Mouse (Mus musculus) MEL (cell line): Measurements from ENCODE around the gene Vmn1r54. TPM values are rescaled to one million over a fixed set of nuclear protein-coding genes. Genes with fewer than 3 reads are reported as not detected.

Experiments used
- DNase-seq: peaks from one replicate; pipeline ENCODE4 v3.0.0; 2011; ENCODE audit warnings: low read depth, low spot score
- H3K27ac ChIP-seq: 2 replicates; pipeline ENCODE4 v1.5.1; 2012; ENCODE audit warnings: low read depth, mild to moderate bottlenecking, control low read depth, low read length, moderate library complexity; ENCODE audit not compliant: control insufficient read depth
- H3K27me3 ChIP-seq, 2 experiments: fragments of 150-350 bp in 1 of 2; sonication (generic) in 1 of 2; 2 replicates each; pipeline ENCODE4 v1.6.1; 2012; ENCODE audit warnings: low read length in 2 of 2, mild to moderate bottlenecking in 2 of 2, improper control_type of control experiment in 1 of 2, moderate library complexity in 1 of 2; ENCODE audit not compliant: insufficient read depth in 2 of 2, control insufficient read depth in 1 of 2
- H3K36me3 ChIP-seq, 2 experiments: 2 replicates each; pipeline ENCODE4 v1.6.1; 2012 to 2014; ENCODE audit warnings: low read length in 2 of 2, improper control_type of control experiment in 1 of 2, inconsistent platforms in 1 of 2, mild to moderate bottlenecking in 1 of 2; ENCODE audit not compliant: insufficient read depth in 2 of 2, control insufficient read depth in 1 of 2
- H3K4me1 ChIP-seq, 2 experiments: fragments of 150-350 bp in 1 of 2; sonication (generic) in 1 of 2; 2 replicates each; pipeline ENCODE4 v1.6.1; 2012; ENCODE audit warnings: low read length in 2 of 2, improper control_type of control experiment in 1 of 2, mild to moderate bottlenecking in 1 of 2; ENCODE audit not compliant: insufficient read depth in 2 of 2, control insufficient read depth in 1 of 2
- H3K4me3 ChIP-seq, 2 experiments: fragments of 150-350 bp in 1 of 2; sonication (generic) in 1 of 2; 2 replicates each; pipeline ENCODE4 v1.5.1; 2012; ENCODE audit warnings: low read depth in 2 of 2, low read length in 2 of 2, mild to moderate bottlenecking in 2 of 2, moderate library complexity in 2 of 2, control low read depth in 1 of 2, improper control_type of control experiment in 1 of 2; ENCODE audit not compliant: control insufficient read depth in 1 of 2, insufficient read depth in 1 of 2
- H3K79me2 ChIP-seq: 2 replicates; pipeline ENCODE4 v1.6.1; 2012; ENCODE audit warnings: mild to moderate bottlenecking, low read length, moderate library complexity; ENCODE audit not compliant: control insufficient read depth, poor library complexity, insufficient read depth
- H3K9ac ChIP-seq: 2 replicates; pipeline ENCODE4 v1.6.1; 2012; ENCODE audit warnings: low read depth, mild to moderate bottlenecking, control low read depth, low read length, moderate library complexity; ENCODE audit not compliant: control insufficient read depth, poor library complexity, severe bottlenecking
- H3K9me3 ChIP-seq: fragments of 150-350 bp; sonication (generic); replicated peaks from 2 replicates; pipeline ENCODE4 v1.6.1; 2012; ENCODE audit warnings: mild to moderate bottlenecking, low read length, improper control_type of control experiment, moderate library complexity; ENCODE audit not compliant: insufficient read depth
- CHD1 ChIP-seq: IDR thresholded peaks from 2 replicates; pipeline ENCODE4 v1.6.1; 2012; ENCODE audit warnings: low read depth, mild to moderate bottlenecking, inconsistent platforms, low read length, improper control_type of control experiment
- CTCF ChIP-seq, 3 experiments: IDR thresholded peaks in 2 of 3; conservative IDR thresholded peaks in 1 of 3; 2 replicates each; pipeline ENCODE4 v1.5.1; 2011 to 2012; ENCODE audit warnings: low read length in 3 of 3, low read depth in 2 of 3, mild to moderate bottlenecking in 2 of 3, improper control_type of control experiment in 1 of 3, inconsistent platforms in 1 of 3, mixed read lengths in 1 of 3, moderate library complexity in 1 of 3; ENCODE audit not compliant: control insufficient read depth in 1 of 3, insufficient read depth in 1 of 3, poor library complexity in 1 of 3, severe bottlenecking in 1 of 3
- ELF1 ChIP-seq: IDR thresholded peaks from 2 replicates; pipeline ENCODE4 v1.6.1; 2014; ENCODE audit warnings: low read depth, mild to moderate bottlenecking, inconsistent platforms, low read length, improper control_type of control experiment, moderate library complexity
- EP300 ChIP-seq, 2 experiments: IDR thresholded peaks; 2 replicates each; pipeline ENCODE4 v1.6.1; 2011; ENCODE audit warnings: improper control_type of control experiment in 2 of 2, low read length in 2 of 2, low read depth in 1 of 2, mild to moderate bottlenecking in 1 of 2
- GABPA ChIP-seq: IDR thresholded peaks from 2 replicates; pipeline ENCODE4 v1.6.1; 2012; ENCODE audit warnings: low read depth, mild to moderate bottlenecking, inconsistent platforms, low read length, improper control_type of control experiment, moderate library complexity
- KAT2A ChIP-seq: conservative IDR thresholded peaks from 2 replicates; pipeline ENCODE4 v1.6.1; 2012; ENCODE audit warnings: low read depth, low read length, improper control_type of control experiment, inconsistent platforms
- MAFK ChIP-seq: IDR thresholded peaks from 2 replicates; pipeline ENCODE4 v1.6.1; 2011; ENCODE audit warnings: low read depth, mild to moderate bottlenecking, low read length, improper control_type of control experiment, borderline replicate concordance
- MYB ChIP-seq: IDR thresholded peaks from 2 replicates; pipeline ENCODE4 v1.6.1; 2011; ENCODE audit warnings: mild to moderate bottlenecking, low read depth, low read length, improper control_type of control experiment
- MYC ChIP-seq: IDR thresholded peaks from 2 replicates; pipeline ENCODE4 v1.6.1; 2011; ENCODE audit warnings: low read depth, mild to moderate bottlenecking, low read length, improper control_type of control experiment, moderate library complexity
- POLR2AphosphoS5 ChIP-seq: IDR thresholded peaks from 2 replicates; pipeline ENCODE4 v1.6.1; 2012; ENCODE audit warnings: low read depth, borderline replicate concordance, mild to moderate bottlenecking, inconsistent platforms, low read length, moderate library complexity, mixed read lengths
- RAD21 ChIP-seq: IDR thresholded peaks from 2 replicates; pipeline ENCODE4 v1.6.1; 2011; ENCODE audit warnings: mild to moderate bottlenecking, low read depth, low read length, improper control_type of control experiment
- RCOR1 ChIP-seq: IDR thresholded peaks from 2 replicates; pipeline ENCODE4 v1.6.1; 2012; ENCODE audit warnings: low read depth, mild to moderate bottlenecking, inconsistent platforms, low read length, improper control_type of control experiment
- SMC3 ChIP-seq: IDR thresholded peaks from 2 replicates; pipeline ENCODE4 v1.6.1; 2011; ENCODE audit warnings: low read depth, low read length, improper control_type of control experiment
- TAL1 ChIP-seq: IDR thresholded peaks from 2 replicates; pipeline ENCODE4 v1.6.1; 2012; ENCODE audit warnings: mild to moderate bottlenecking, inconsistent platforms, low read length, moderate library complexity, mixed read lengths
- ZC3H11A ChIP-seq: IDR thresholded peaks from 2 replicates; pipeline ENCODE4 v1.6.1; 2012; ENCODE audit warnings: low read depth, mild to moderate bottlenecking, inconsistent platforms, low read length, improper control_type of control experiment
- ZKSCAN1 ChIP-seq: IDR thresholded peaks from 2 replicates; pipeline ENCODE4 v1.6.1; 2012; ENCODE audit warnings: low read depth, mild to moderate bottlenecking, inconsistent platforms, low read length, improper control_type of control experiment, moderate library complexity
- polyA plus RNA-seq, 2 experiments: library from polyadenylated mRNA; stranded (reverse) in 1 of 2; unstranded in 1 of 2; fragments of >175 nt in 1 of 2; fragments of >200 nt in 1 of 2; gene quantifications; 2 replicates each; pipeline versions ENCODE4 v1.2.1 to v1.2.4; 2012; ENCODE audit warnings: low replicate concordance in 2 of 2, low read depth in 1 of 2; ENCODE audit not compliant: insufficient read length in 2 of 2, insufficient read depth in 1 of 2, missing spikeins in 1 of 2
- total RNA-seq: library from RNA; depleted of rRNA; stranded (reverse); fragments of 300-350 nt; gene quantifications from 2 replicates; pipeline ENCODE4 v1.2.3, GENCODE M21; 2012

Gene Vmn1r54
- total and polyA plus RNA-seq, 3 experiments: not detected

- Histone ChIP-seq H3K9me3 (no peaks in the 10 kb centered on the region), H3K27ac (no peak overlapping the region), H3K36me3 (no peaks in the 10 kb centered on the region), H3K4me3 (no peak overlapping the region), H3K4me1 (no peaks in the 10 kb centered on the region), H3K9ac (no peak overlapping the region), H3K79me2 (no peaks in the 10 kb centered on the region), H3K27me3 (no peaks in the 10 kb centered on the region)
- TF ChIP-seq ZKSCAN1 (no peak), RAD21 (peak; percentile 21), POLR2AphosphoS5 (no peak), CTCF (IDR thresholded peaks at IDR 0.05 in 2 of 3, conservative IDR thresholded peaks at IDR 0.05 in 1 of 3; ENCODE audit: control insufficient read depth in 1 of 3, insufficient read depth in 1 of 3, low read depth in 2 of 3, low read length in 3 of 3, poor library complexity in 1 of 3, severe bottlenecking in 1 of 3) (peak; percentile 34 to 58 (median 44)), SMC3 (peak; percentile 43), RCOR1 (no peak)
- peak; percentile 24 for DNase-seq
Measured at GRCm38 (mm10) chr6:90288265-90288664, 42.2 kb downstream of the Vmn1r54 start.

GRCm38 (mm10) chr6:90300919-90301318, 54.8 kb downstream of the Vmn1r54 start, which contains the start of gene BC048671:
BC048671 (plus strand) TSS chr6:90301219.
- Histone ChIP-seq H3K9me3 (no peaks in the 10 kb centered on the region), H3K36me3 (no peaks in the 10 kb centered on the region), H3K4me3 (no peak within 1 kb of the TSS), H3K9ac (no peak within 1 kb of the TSS), H3K4me1 (no peaks in the 10 kb centered on the region), H3K27ac (no peak within 1 kb of the TSS), H3K79me2 (no peaks in the 10 kb centered on the region), H3K27me3 (no peaks in the 10 kb centered on the region)
- DNase-seq: no peak
- TF ChIP-seq KAT2A (no peak), MYC (no peak), TAL1 (no peak)

GRCm38 (mm10) chr6:90306315-90306975, 60.3 kb downstream of the Vmn1r54 start:
- no peak overlapping the region for H3K9ac ChIP-seq
- H3K4me1 ChIP-seq: no peaks in the 10 kb centered on the region
- no peaks in the 10 kb centered on the region for H3K36me3 ChIP-seq
- H3K4me3 ChIP-seq: no peak overlapping the region
- no peaks in the 10 kb centered on the region for H3K9me3 ChIP-seq
- H3K79me2 ChIP-seq: no peaks in the 10 kb centered on the region
- TF ChIP-seq MAFK (no peak), ZC3H11A (no peak), ELF1 (no peak), MYC (no peak), GABPA (no peak), CHD1 (no peak), MYB (no peak), EP300 (IDR thresholded peaks at IDR 0.05; ENCODE audit: low read depth in 1 of 2, low read length in 2 of 2) (no peak)
- TF ChIP-seq, all 39 proteins: peak for 0
- DNase-seq: no peak
- no peaks in the 10 kb centered on the region for H3K27me3 ChIP-seq
- H3K27ac ChIP-seq: no peak overlapping the region
